Mouse (Mus musculus): ENCODE measurements around the gene Plpp7. TPM values are rescaled to one million over a fixed set of nuclear protein-coding genes. Genes with fewer than 3 reads are reported as not detected.

The Plpp7 gene
- polyA plus RNA-seq, 1 experiment from 2014 or later = 2.1 TPM

DNA sequence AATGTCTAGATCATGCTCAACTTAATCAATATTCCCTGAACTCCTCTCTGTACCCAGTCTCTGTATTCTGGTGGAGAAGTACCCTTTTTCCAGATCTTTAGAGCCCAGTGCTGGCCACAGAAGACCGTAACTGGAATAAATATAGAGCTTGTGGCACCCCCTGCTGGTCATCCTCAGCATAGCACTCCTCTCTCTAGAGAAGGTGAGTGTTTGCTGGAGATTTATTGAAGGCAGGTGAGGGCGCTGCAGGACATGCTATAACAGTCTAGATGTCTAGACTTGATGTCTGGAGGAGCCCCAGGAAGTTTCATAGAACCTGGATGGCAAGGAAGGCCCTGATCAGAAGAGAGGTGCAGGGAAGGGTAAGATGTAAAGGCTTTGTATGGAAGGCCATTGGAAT is 38.7 kb downstream of the Plpp7 start:
- Histone ChIP-seq H3K4me3 (ENCODE audit: low read depth, low read length) (no peak overlapping the region), H3K4me1 (ENCODE audit: control insufficient read depth, low read depth, low read length) (peaks cover 56% of the 10 kb centered on the region), H3K9ac (ENCODE audit: low read depth, low read length) (no peak overlapping the region), H3K4me2 (ENCODE audit: low read depth, low read length) (no peak overlapping the region), H3K9me3 (replicated peaks; ENCODE audit: control insufficient read depth, low read length) (no peaks in the 10 kb centered on the region), H3K27me3 (ENCODE audit: control insufficient read depth, insufficient read depth, low read depth, low read length) (no peaks in the 10 kb centered on the region), H3K27ac (ENCODE audit: low read length) (no peak overlapping the region), H3K36me3 (ENCODE audit: control insufficient read depth, insufficient read depth) (no peaks in the 10 kb centered on the region)
- no peak for ATAC-seq (ENCODE audit: low read depth)
- WGBS (ENCODE audit: insufficient replicate concordance) = 4% methylated on average over 2 of the region's 2 CpGs

DNA sequence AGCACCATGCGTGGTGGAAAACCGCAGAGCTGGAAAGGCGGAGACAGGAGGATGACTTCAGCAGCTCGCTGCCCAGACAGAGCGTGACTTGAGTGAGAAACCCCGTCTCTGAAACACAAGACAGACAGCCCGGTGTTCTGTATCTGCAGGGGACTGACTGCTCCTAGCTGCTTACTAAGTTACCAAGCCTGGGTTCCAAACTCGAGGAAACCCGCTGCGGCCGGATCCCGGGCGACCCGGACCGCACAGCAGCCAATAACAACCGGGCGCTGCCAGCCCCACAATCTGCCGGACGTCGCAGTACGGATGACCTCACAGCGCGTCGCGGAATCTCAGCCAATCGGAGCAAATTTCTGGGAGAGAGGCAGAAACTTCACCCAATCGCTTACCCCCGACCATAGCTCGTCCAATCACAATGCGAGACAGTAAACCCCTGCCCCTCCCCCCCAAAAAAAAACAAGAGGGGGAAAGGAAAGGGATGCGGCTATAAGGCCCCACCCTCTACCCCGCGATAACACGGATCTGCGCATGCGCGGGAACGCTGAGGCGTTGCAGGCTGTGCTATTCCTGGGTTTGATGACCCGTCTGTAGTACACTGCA is 42.4 kb downstream of the Plpp7 start:
- Histone ChIP-seq H3K4me1 (ENCODE audit: control insufficient read depth, low read depth, low read length) (peaks cover 30% of the 10 kb centered on the region), H3K4me2 (ENCODE audit: low read depth, low read length) (peak overlapping the region; percentile 92), H3K27me3 (ENCODE audit: control insufficient read depth, insufficient read depth, low read depth, low read length) (no peaks in the 10 kb centered on the region), H3K4me3 (ENCODE audit: low read depth, low read length) (peak overlapping the region; percentile 82), H3K9ac (ENCODE audit: low read depth, low read length) (peak overlapping the region; percentile 84), H3K27ac (ENCODE audit: low read length) (peak overlapping the region; percentile 96), H3K9me3 (replicated peaks; ENCODE audit: control insufficient read depth, low read length) (no peaks in the 10 kb centered on the region), H3K36me3 (ENCODE audit: control insufficient read depth, insufficient read depth) (no peaks in the 10 kb centered on the region)
- ATAC-seq (ENCODE audit: low read depth) = peak; percentile 93
- WGBS (ENCODE audit: insufficient replicate concordance) = under 1% methylated on average over 40 of the region's 40 CpGs

DNA sequence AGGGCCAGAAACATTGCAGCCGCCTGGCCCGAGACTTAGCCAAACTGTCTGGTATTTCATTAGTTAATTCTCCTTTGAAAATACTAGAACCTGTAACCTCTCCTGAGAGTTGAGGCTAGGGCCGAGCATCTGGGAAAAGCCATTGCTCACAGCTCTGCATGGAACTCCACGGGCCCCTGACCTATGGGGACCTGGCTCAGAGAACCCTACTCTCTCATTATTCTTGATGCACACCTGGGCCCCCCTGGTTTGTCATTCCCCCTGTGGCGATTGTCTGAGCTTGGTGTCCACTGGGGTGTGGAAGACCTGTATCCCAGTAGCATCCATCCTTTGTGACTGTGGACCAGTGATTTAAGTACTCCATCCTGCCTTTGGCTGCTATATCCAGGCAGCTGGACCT is 44.0 kb downstream of the Plpp7 start:
- peaks cover 19% of the 10 kb centered on the region for H3K4me1 ChIP-seq (ENCODE audit: control insufficient read depth, low read depth, low read length)
- no peaks in the 10 kb centered on the region for H3K36me3 ChIP-seq (ENCODE audit: control insufficient read depth, insufficient read depth)
- no peak overlapping the region for H3K4me3 ChIP-seq (ENCODE audit: low read depth, low read length)
- ATAC-seq (ENCODE audit: low read depth) = no peak
- no peaks in the 10 kb centered on the region for H3K9me3 ChIP-seq (replicated peaks; ENCODE audit: control insufficient read depth, low read length)
- 76% methylated on average over 5 of the region's 5 CpGs for WGBS (ENCODE audit: insufficient replicate concordance)
- no peak overlapping the region for H3K4me2 ChIP-seq (ENCODE audit: low read depth, low read length)
- H3K27ac ChIP-seq (ENCODE audit: low read length) = no peak overlapping the region
- H3K9ac ChIP-seq (ENCODE audit: low read depth, low read length) = no peak overlapping the region
- no peaks in the 10 kb centered on the region for H3K27me3 ChIP-seq (ENCODE audit: control insufficient read depth, insufficient read depth, low read depth, low read length)

DNA sequence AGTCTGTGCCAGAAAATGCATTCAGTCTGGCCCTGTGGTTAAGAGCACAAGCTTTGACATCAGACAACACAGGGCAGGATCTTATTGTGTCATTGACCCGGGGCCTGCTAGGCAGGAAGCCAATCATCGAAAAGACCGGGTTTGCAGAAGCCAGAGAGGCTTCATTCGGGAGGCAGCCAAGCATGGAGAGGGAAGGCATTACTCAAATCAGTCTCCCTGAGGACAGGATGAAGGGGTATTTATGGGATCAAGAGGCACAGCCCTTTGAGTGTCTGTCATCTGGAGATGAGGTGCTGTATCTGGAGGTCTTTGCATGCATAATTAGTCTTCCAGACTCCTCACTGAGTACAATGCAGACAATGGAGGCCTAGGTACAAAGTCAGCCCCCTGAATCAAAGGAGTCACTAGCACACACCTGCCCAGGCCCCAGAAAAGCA is 45.2 kb downstream of the Plpp7 start:
- H3K9ac ChIP-seq (ENCODE audit: low read depth, low read length) = no peak overlapping the region
- no peaks in the 10 kb centered on the region for H3K27me3 ChIP-seq (ENCODE audit: control insufficient read depth, insufficient read depth, low read depth, low read length)
- no peaks in the 10 kb centered on the region for H3K9me3 ChIP-seq (replicated peaks; ENCODE audit: control insufficient read depth, low read length)
- no peak overlapping the region for H3K4me2 ChIP-seq (ENCODE audit: low read depth, low read length)
- no peak for ATAC-seq (ENCODE audit: low read depth)
- no peak overlapping the region for H3K27ac ChIP-seq (ENCODE audit: low read length)
- H3K36me3 ChIP-seq (ENCODE audit: control insufficient read depth, insufficient read depth) = no peaks in the 10 kb centered on the region
- H3K4me3 ChIP-seq (ENCODE audit: low read depth, low read length) = no peak overlapping the region
- H3K4me1 ChIP-seq (ENCODE audit: control insufficient read depth, low read depth, low read length) = peaks cover 28% of the 10 kb centered on the region
- 40% methylated on average over 4 of the region's 4 CpGs for WGBS (ENCODE audit: insufficient replicate concordance)

DNA sequence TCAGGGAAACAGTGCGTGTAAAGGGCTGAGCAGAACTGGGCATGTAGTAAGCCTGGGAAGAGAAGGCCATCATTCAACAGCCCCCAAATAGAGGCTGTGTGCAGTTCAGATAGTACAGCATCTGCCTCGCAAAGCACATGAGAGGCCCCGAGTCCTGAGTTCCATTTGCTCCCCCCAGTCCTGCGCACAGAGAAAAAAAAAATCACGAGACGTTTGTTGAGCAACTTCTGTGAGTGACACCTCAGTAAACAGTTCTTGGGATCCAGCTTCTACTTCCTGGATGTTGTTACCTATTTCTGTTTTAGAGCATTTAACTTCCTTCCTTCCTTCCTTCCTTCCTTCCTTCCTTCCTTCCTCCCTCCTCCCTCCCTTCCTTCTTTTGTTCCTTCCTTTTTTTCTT is 46.3 kb downstream of the Plpp7 start:
- Histone ChIP-seq H3K9ac (ENCODE audit: low read depth, low read length) (no peak overlapping the region), H3K9me3 (replicated peaks; ENCODE audit: control insufficient read depth, low read length) (no peaks in the 10 kb centered on the region), H3K27ac (ENCODE audit: low read length) (no peak overlapping the region), H3K27me3 (ENCODE audit: control insufficient read depth, insufficient read depth, low read depth, low read length) (no peaks in the 10 kb centered on the region), H3K36me3 (ENCODE audit: control insufficient read depth, insufficient read depth) (no peaks in the 10 kb centered on the region), H3K4me3 (ENCODE audit: low read depth, low read length) (no peak overlapping the region), H3K4me2 (ENCODE audit: low read depth, low read length) (no peak overlapping the region), H3K4me1 (ENCODE audit: control insufficient read depth, low read depth, low read length) (peaks cover 29% of the 10 kb centered on the region)
- no peak for ATAC-seq (ENCODE audit: low read depth)
- WGBS (ENCODE audit: insufficient replicate concordance) = 46% methylated on average over 6 of the region's 6 CpGs

DNA sequence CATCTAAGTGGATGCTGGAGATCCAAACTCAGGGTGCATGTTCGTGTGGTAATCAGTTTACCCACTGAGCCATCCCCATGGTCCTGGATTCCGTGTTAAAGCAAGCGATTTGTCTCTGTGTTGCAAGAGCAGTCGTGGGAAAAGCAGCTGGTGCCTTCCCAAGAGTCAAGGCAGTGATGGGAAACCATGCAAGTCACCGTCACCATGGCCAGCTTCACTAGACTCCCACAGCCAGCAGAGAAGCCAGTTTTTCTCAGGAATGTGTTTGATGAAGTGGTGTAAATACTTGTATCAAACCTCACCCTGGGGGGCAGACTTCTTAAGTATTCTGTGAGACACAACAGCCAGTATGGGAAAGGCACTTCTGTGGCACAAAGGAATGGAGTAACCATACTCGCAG is 47.0 kb downstream of the Plpp7 start:
- Histone ChIP-seq H3K4me1 (ENCODE audit: control insufficient read depth, low read depth, low read length) (peaks cover 31% of the 10 kb centered on the region), H3K27ac (ENCODE audit: low read length) (no peak overlapping the region), H3K9me3 (replicated peaks; ENCODE audit: control insufficient read depth, low read length) (no peaks in the 10 kb centered on the region), H3K4me3 (ENCODE audit: low read depth, low read length) (no peak overlapping the region), H3K27me3 (ENCODE audit: control insufficient read depth, insufficient read depth, low read depth, low read length) (no peaks in the 10 kb centered on the region), H3K4me2 (ENCODE audit: low read depth, low read length) (no peak overlapping the region), H3K36me3 (ENCODE audit: control insufficient read depth, insufficient read depth) (no peaks in the 10 kb centered on the region), H3K9ac (ENCODE audit: low read depth, low read length) (no peak overlapping the region)
- WGBS (ENCODE audit: insufficient replicate concordance) = 62% methylated on average over 6 of the region's 6 CpGs
- ATAC-seq (ENCODE audit: low read depth) = no peak

DNA sequence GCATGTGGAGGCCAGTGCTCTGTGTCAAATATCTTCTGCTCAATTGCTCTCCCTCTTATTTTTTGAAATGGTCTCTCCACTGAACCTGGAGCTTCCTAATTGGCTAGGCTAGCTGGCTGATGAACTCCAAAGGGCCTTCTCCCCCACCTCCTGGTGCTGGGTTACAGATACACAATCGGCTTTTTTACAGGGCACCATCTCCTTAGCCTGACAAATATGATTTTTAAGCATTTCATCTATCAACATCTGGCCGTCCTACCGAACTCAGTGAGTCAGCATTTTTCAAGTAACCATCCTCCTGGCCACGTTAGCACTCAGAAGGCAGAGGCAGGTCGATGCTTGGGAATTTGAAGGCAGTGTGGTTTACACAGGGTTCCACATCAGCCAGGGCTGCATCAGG is 49.3 kb downstream of the Plpp7 start:
- Histone ChIP-seq H3K4me2 (ENCODE audit: low read depth, low read length) (peak overlapping the region; percentile 32), H3K4me1 (ENCODE audit: control insufficient read depth, low read depth, low read length) (peaks cover 21% of the 10 kb centered on the region), H3K27ac (ENCODE audit: low read length) (peak overlapping the region; percentile 88), H3K4me3 (ENCODE audit: low read depth, low read length) (no peak overlapping the region), H3K9ac (ENCODE audit: low read depth, low read length) (0 out of 2 replicates have a peak overlapping the region, but pooled peaks have one; percentile 20), H3K9me3 (replicated peaks; ENCODE audit: control insufficient read depth, low read length) (no peaks in the 10 kb centered on the region), H3K36me3 (ENCODE audit: control insufficient read depth, insufficient read depth) (no peaks in the 10 kb centered on the region), H3K27me3 (ENCODE audit: control insufficient read depth, insufficient read depth, low read depth, low read length) (no peaks in the 10 kb centered on the region)
- peak; percentile 65 for ATAC-seq (ENCODE audit: low read depth)
- WGBS (ENCODE audit: insufficient replicate concordance) = 31% methylated on average over 5 of the region's 5 CpGs

DNA sequence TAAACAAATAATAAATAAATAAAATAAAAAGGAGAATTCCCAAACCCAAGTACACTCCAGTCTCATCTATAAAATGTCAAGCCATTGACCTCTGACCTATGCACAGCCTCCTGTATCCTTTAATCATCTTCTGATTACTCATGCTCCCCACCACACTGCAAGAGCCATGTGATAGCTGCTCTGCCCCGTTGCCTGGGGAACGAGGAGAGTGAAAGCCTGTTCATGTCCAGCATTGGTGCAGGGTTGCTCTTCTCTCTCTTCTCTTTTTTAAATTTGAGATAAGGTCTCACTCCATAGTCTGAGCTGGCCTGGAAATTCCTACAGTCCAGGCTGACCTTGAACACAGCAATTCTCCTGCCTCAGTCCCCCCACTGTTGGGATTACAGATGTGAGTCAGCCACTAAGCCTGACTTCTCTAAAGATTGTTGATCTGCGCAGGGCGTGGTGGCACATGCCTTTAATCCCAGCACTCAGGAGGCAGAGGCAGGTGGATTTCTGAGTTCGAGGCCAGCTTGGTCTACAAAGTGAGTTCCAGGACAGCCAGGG is 51.4 kb downstream of the Plpp7 start:
- no peak overlapping the region for H3K4me2 ChIP-seq (ENCODE audit: low read depth, low read length)
- H3K36me3 ChIP-seq (ENCODE audit: control insufficient read depth, insufficient read depth) = no peaks in the 10 kb centered on the region
- peaks cover 20% of the 10 kb centered on the region for H3K4me1 ChIP-seq (ENCODE audit: control insufficient read depth, low read depth, low read length)
- no peak overlapping the region for H3K27ac ChIP-seq (ENCODE audit: low read length)
- no peaks in the 10 kb centered on the region for H3K27me3 ChIP-seq (ENCODE audit: control insufficient read depth, insufficient read depth, low read depth, low read length)
- no peak overlapping the region for H3K4me3 ChIP-seq (ENCODE audit: low read depth, low read length)
- 62% methylated on average over 5 of the region's 5 CpGs for WGBS (ENCODE audit: insufficient replicate concordance)
- no peaks in the 10 kb centered on the region for H3K9me3 ChIP-seq (replicated peaks; ENCODE audit: control insufficient read depth, low read length)
- ATAC-seq (ENCODE audit: low read depth) = no peak
- no peak overlapping the region for H3K9ac ChIP-seq (ENCODE audit: low read depth, low read length)

DNA sequence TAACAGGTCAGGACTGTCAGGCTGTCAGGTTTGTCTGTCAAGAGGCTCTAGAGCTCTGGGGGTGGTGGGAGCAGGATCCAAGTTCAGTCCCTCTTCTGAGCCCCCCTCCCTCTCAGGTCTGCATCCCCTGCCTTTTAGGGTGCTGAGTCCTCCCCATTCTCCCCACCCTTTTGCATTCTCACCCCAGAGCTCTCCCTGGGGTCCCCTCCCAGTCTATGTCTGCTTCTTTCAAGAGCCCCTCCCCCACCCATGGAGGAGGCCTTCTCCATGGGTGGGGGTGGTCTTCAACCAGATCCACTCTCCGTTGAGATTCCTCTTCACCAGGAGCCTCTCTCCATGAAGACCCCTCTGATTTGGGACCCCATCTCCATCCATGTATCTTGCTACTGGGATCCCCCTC is 54.8 kb downstream of the Plpp7 start:
- Histone ChIP-seq H3K4me1 (ENCODE audit: control insufficient read depth, low read depth, low read length) (peaks cover 45% of the 10 kb centered on the region), H3K27ac (ENCODE audit: low read length) (no peak overlapping the region), H3K27me3 (ENCODE audit: control insufficient read depth, insufficient read depth, low read depth, low read length) (no peaks in the 10 kb centered on the region), H3K4me3 (ENCODE audit: low read depth, low read length) (no peak overlapping the region; the same call in 1 of the 2 replicates), H3K4me2 (ENCODE audit: low read depth, low read length) (peak overlapping the region; percentile 84), H3K36me3 (ENCODE audit: control insufficient read depth, insufficient read depth) (no peaks in the 10 kb centered on the region), H3K9me3 (replicated peaks; ENCODE audit: control insufficient read depth, low read length) (no peaks in the 10 kb centered on the region), H3K9ac (ENCODE audit: low read depth, low read length) (no peak overlapping the region)
- 47% methylated on average over 1 of the region's 1 CpGs for WGBS (ENCODE audit: insufficient replicate concordance)
- ATAC-seq (ENCODE audit: low read depth) = no peak

Measured in liver, embryonic 16.5 days (tissue).